Mouse (Mus musculus) G1E-ER4 (cell line): Measurements from ENCODE around the gene Nufip2. TPM values are rescaled to one million over a fixed set of nuclear protein-coding genes. Genes with fewer than 3 reads are reported as not detected.

Experiments
- GATA1 ChIP-seq: IDR thresholded peaks from one replicate; pipeline ENCODE4 v1.8.0; 2012; ENCODE audit warnings: low read length, inconsistent platforms
- polyA plus RNA-seq: library from polyadenylated mRNA; stranded (reverse); fragments of >175 nt; gene quantifications from 2 replicates; pipeline ENCODE4 v1.2.3, GENCODE M21; 2012

Gene Nufip2
- 29.8 and 35.6 TPM in 2 replicates for polyA plus RNA-seq

GRCm38 (mm10) chr11:77685383-77686265, at the start of gene Nufip2:
TSS of gene Nufip2 (plus strand) at chr11:77686155.
- no peak for TF ChIP-seq GATA1

- no peak for TF ChIP-seq GATA1
Observed at GRCm38 (mm10) chr11:77641390-77641789, 44.6 kb upstream of the Nufip2 start.

DNA sequence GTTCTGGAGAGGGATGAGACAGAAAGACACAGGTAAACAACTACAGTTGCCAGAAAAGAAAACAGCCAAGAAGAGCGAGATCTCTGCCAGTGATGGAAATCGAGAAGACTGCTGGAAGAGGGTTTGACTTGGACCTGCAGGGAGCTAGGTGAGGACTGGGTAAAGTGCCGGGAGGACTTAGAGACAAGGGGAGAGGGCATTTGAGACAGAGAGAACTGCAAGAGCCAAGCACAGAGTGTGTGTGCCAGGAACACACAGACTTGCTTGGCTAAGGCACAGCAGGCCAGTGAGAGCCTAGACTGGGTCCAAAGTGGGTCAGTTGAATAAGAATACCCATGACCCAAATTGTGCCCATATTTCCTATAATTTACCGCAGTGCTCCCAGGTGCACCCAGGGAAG, 40.5 kb upstream of the Nufip2 start:
- TF ChIP-seq GATA1 = no peak

- no peak for TF ChIP-seq GATA1
Observed at GRCm38 (mm10) chr11:77648878-77649277, 37.1 kb upstream of the Nufip2 start.

- TF ChIP-seq GATA1 = no peak
Observed at GRCm38 (mm10) chr11:77652484-77652883, 33.5 kb upstream of the Nufip2 start.

DNA sequence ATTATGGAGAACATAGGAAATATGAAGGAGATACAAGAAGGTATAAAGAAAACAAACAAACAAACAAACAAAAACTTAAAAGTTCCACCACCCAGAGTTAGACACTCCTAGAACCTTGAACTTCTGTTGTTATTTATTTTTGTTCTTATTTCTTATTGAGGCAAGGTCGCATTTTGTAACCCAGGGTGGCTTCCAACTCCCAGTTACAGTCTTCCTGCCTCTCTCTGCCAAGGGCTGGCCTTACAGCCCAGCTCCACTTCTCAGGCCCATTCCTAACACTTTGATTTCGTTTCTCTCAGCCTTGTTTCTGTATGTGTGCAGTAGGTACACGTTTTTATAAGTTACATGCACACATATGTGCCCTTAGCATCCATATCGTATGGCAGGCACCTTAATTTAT, 26.0 kb upstream of the Nufip2 start:
- no peak for TF ChIP-seq GATA1

DNA sequence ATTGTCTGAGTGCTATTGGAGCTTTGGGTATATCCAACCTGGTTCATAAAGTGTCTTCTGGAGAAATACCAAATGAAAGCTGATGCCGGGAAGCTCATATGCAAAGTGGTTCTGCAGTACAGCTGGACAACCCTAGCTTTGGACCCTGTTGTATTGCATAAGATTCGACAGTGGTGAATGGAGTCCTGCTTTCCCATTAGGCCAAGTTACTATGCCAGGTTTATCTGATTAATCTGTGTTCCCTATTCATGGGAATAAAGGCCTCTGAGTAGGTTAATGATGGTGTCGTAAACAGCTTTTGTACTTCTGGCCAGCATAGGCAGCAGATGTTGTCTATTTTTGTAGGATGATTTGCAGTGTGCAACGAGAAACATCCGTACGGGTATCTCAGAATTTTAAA, 22.3 kb upstream of the Nufip2 start:
- no peak for TF ChIP-seq GATA1

GRCm38 (mm10) chr11:77664046-77664445, 21.9 kb upstream of the Nufip2 start:
- TF ChIP-seq GATA1 = no peak

DNA sequence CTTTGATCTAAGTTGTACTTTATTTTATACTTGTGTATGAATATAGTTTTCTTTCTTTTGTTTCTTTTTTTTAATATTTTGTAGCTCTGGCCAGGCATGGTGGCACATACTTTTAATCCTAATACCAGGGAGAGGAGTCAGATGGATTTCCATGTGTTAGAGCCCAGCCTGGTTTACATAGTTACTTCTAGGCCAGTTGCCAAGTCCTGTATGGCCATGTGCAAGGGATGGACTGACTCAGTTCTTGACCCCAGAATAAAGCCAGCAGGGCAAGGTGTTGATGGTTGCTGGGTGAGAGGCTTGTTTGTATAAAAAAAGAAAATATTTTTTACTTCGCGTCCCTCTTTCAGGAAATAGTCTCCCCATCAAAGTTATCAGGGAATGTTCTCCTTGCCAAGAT, 13.2 kb upstream of the Nufip2 start:
- TF ChIP-seq GATA1 = no peak

- TF ChIP-seq GATA1 = no peak
Observed at GRCm38 (mm10) chr11:77673428-77673991, 12.4 kb upstream of the Nufip2 start.

GRCm38 (mm10) chr11:77680018-77680417, 5.9 kb upstream of the Nufip2 start:
- no peak for TF ChIP-seq GATA1

- no peak for TF ChIP-seq GATA1
Observed at GRCm38 (mm10) chr11:77684896-77685295, 1.1 kb upstream of the Nufip2 start.

DNA sequence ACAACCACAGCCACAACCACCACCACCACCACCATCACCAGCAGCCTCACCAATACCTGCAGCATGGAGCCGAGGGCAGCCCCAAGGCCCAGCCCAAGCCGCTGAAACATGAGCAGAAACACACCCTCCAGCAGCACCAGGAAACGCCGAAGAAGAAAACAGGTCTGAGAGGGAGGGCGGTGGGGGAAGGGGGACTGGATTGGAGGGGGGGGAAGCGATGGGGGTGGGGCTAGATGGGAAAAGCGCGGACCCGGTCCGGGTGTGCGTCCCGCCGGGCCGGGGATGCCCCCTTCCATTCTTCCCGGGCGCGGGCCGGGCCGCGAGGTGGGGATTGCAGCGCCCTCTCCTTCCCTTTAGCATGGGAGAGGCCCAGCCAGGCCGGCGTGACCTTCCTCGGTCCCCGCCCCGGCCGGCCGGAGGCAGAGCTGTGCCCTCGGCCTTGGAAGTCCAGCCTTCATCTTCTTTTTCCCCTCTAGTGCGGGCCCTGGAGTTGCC, 438 bp downstream of the Nufip2 start:
- TF ChIP-seq GATA1 = no peak

DNA sequence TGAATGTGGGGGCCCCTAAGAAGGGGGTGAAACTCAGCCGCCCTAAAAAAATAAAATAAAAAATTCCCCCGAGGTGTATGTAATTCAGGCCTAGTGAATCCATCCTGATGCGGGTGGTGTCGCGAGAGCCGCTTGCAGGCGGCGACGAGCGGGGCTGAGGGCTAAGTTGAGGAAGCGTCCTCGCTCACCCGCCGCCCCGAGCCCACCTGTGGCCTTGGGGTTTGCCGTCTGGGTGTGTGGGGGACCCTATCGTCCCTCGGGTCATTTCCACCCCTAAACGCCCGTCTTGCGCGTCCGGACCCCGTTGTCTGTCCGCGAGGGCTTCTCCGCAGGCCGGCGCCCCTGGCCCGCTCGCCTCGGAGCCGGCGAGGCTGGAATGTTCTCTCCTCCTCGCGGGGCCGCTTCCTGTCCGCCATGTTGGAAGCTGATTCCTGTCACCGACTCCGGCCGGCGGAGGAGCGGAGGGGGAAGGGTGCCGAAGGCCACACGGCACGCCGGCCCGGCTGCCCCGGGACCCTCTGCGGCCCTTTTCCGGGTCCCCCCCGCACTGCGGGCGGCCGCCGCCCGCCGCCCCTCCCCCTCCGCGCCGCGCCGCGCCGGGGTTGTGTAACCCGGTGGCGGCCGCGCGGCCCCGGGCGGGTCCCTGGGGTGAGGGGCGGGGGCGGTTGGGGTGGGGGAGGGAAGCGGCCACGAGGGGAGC, 1.0 kb downstream of the Nufip2 start:
- no peak for TF ChIP-seq GATA1

- no peak for TF ChIP-seq GATA1
Observed at GRCm38 (mm10) chr11:77687541-77688131, 1.7 kb downstream of the Nufip2 start.

- TF ChIP-seq GATA1 = no peak
Observed at GRCm38 (mm10) chr11:77693026-77693425, 7.1 kb downstream of the Nufip2 start.
